Mouse (Mus musculus) limb, embryonic 14.5 days (tissue): Measurements from ENCODE around the gene Prss12. TPM values are rescaled to one million over a fixed set of nuclear protein-coding genes. Genes with fewer than 3 reads are reported as not detected.
"Not testable (repeated sequence)": the region's sequence is repeated elsewhere in the genome, so short reads cannot be mapped to it uniquely, and the experiment has no call there.

Source experiments
- ATAC-seq: fragments of 200-750 bp; cut with Nextera tagmentation; 2 replicates; pipeline ENCODE4 v1.8.0; 2017; ENCODE audit warnings: low read depth, moderate number of reproducible peaks, moderate TSS enrichment; ENCODE audit not compliant: low FRiP score
- DNase-seq: peaks from one replicate; pipeline ENCODE4 v3.0.0-alpha.2; 2015; ENCODE audit warnings: low spot score
- H3K27ac ChIP-seq: fragments of 300-500 bp; sonication (generic); replicated peaks from 2 replicates; pipeline ENCODE4 v1.5.1; 2014; ENCODE audit warnings: low read depth, mild to moderate bottlenecking, low read length, moderate library complexity, mixed read lengths
- H3K27me3 ChIP-seq: fragments of 300-500 bp; sonication (generic); 2 replicates; pipeline ENCODE4 v1.6.1; 2014; ENCODE audit warnings: low read length, mixed read lengths; ENCODE audit not compliant: control insufficient read depth, insufficient read depth
- H3K36me3 ChIP-seq: fragments of 300-500 bp; sonication (generic); 2 replicates; pipeline ENCODE4 v1.6.1; 2014; ENCODE audit warnings: mild to moderate bottlenecking, low read length, moderate library complexity, mixed read lengths; ENCODE audit not compliant: control insufficient read depth, insufficient read depth
- H3K4me1 ChIP-seq: fragments of 300-500 bp; sonication (generic); 2 replicates; pipeline ENCODE4 v1.6.1; 2014; ENCODE audit warnings: antibody characterized with exemption, low read length, mixed read lengths; ENCODE audit not compliant: control insufficient read depth, insufficient read depth
- H3K4me2 ChIP-seq: fragments of 300-500 bp; sonication (generic); replicated peaks from 2 replicates; pipeline ENCODE4 v1.6.1; 2014; ENCODE audit warnings: low read depth, mild to moderate bottlenecking, low read length, moderate library complexity; ENCODE audit not compliant: severe bottlenecking
- H3K4me3 ChIP-seq: fragments of 300-500 bp; sonication (generic); replicated peaks from 2 replicates; pipeline ENCODE4 v1.5.1; 2014; ENCODE audit warnings: low read length
- H3K9ac ChIP-seq: fragments of 300-500 bp; sonication (generic); 2 replicates; pipeline ENCODE4 v1.6.1; 2014; ENCODE audit warnings: mild to moderate bottlenecking, low read depth, low read length, moderate library complexity; ENCODE audit not compliant: severe bottlenecking
- H3K9me3 ChIP-seq: fragments of 300-500 bp; sonication (generic); 2 replicates; pipeline ENCODE4 v1.6.1; 2016; ENCODE audit warnings: low read length; ENCODE audit not compliant: control insufficient read depth
- POLR2A ChIP-seq: fragments of 200-500 bp; IDR thresholded peaks from 2 replicates; pipeline ENCODE4 v1.8.0; 2012; ENCODE audit warnings: inconsistent platforms, mild to moderate bottlenecking, moderate library complexity, borderline replicate concordance; ENCODE audit not compliant: insufficient read depth, insufficient read length; ENCODE audit errors: extremely low read depth
- WGBS: fragments of 180-500 bp; shearing (Covaris S2); extraction: QIAGEN DNeasy Blood & Tissue Kit; methylation state at CpG from one replicate; pipeline ENCODE4 v1.1.7; 2014; 5-methylcytosine and 5-hydroxymethylcytosine counted together
- polyA plus RNA-seq, 2 experiments: library from polyadenylated mRNA; depleted of rRNA in 1 of 2; stranded (reverse) in 1 of 2; unstranded in 1 of 2; fragments of >200 nt; fragmentation: Nextera tagmentation in 1 of 2; extraction: Ambion mirVana in 1 of 2; gene quantifications; 2 replicates each; pipeline versions ENCODE4 v1.2.1 to v1.2.3; 2012 to 2014

Prss12 gene
- polyA plus RNA-seq, 2 experiments, result 17.6 to 20.1 TPM

DNA sequence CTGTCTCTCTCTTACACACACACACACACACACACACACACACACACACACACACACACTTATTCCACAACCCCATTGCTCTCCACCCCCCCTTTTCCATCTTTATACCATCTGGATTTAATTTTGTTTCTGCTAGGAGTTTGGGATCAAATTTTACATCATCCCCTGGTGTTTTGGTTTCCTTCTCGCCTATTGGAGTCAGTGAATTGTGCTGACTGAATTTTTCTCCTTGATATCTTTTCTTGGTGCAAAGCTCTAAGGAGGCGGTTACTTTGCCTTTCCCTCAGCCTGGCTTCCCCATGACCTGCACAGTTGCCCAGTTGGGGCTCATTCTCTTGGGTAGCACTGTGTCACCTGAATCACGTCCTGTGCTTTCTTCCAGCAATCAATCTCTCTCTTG lies 30.1 kb downstream of the Prss12 start:
- H3K9me3 ChIP-seq, result no peaks in the 10 kb centered on the region
- TF ChIP-seq POLR2A, result no peak
- H3K4me2 ChIP-seq, result no peak overlapping the region
- H3K36me3 ChIP-seq, result no peaks in the 10 kb centered on the region
- no peak overlapping the region for H3K9ac ChIP-seq
- ATAC-seq, result peak; percentile 75
- DNase-seq, result peak; percentile 64
- H3K27me3 ChIP-seq, result no peaks in the 10 kb centered on the region
- no peaks in the 10 kb centered on the region; the same call in 1 of the 2 replicates for H3K4me1 ChIP-seq
- 11% methylated on average over 3 of the region's 3 CpGs for WGBS
- no peak overlapping the region for H3K27ac ChIP-seq
- no peak overlapping the region for H3K4me3 ChIP-seq

- WGBS, result 71% methylated on average over 6 of the region's 6 CpGs
These were observed 34.6 kb downstream of the Prss12 start for GRCm38 (mm10) chr3:123481266-123481665.

GRCm38 (mm10) chr3:123491814-123492213 lies 45.1 kb downstream of the Prss12 start:
- ATAC-seq (no peak), DNase-seq (no peak)
- H3K9ac ChIP-seq, result no peak overlapping the region
- no peak overlapping the region for H3K27ac ChIP-seq
- no peaks in the 10 kb centered on the region for H3K4me1 ChIP-seq
- no peaks in the 10 kb centered on the region for H3K36me3 ChIP-seq
- WGBS, result 93% methylated on average over 1 of the region's 1 CpGs
- no peaks in the 10 kb centered on the region for H3K9me3 ChIP-seq
- H3K4me2 ChIP-seq, result no peak overlapping the region
- no peaks in the 10 kb centered on the region for H3K27me3 ChIP-seq
- no peak for TF ChIP-seq POLR2A
- no peak overlapping the region for H3K4me3 ChIP-seq

More at GRCm38 (mm10) chr3:123481266-123481665, 34.6 kb downstream of the Prss12 start:
- Histone ChIP-seq H3K27me3 (no peaks in the 10 kb centered on the region), H3K9me3 (no peaks in the 10 kb centered on the region), H3K4me3 (no peak overlapping the region), H3K36me3 (no peaks in the 10 kb centered on the region), H3K4me1 (no peaks in the 10 kb centered on the region; the same call in 1 of the 2 replicates), H3K4me2 (no peak overlapping the region), H3K27ac (no peak overlapping the region), H3K9ac (no peak overlapping the region)
- DNase-seq (no peak), ATAC-seq (no peak)
- TF ChIP-seq POLR2A, result no peak

- Histone ChIP-seq H3K27ac (no peak overlapping the region), H3K36me3 (no peaks in the 10 kb centered on the region), H3K9me3 (no peaks in the 10 kb centered on the region), H3K4me1 (no peaks in the 10 kb centered on the region), H3K9ac (no peak overlapping the region), H3K27me3 (no peaks in the 10 kb centered on the region), H3K4me3 (no peak overlapping the region), H3K4me2 (no peak overlapping the region)
- 85% methylated on average over 3 of the region's 3 CpGs for WGBS
- ATAC-seq (no peak), DNase-seq (no peak)
- no peak for TF ChIP-seq POLR2A
These were observed 46.5 kb downstream of the Prss12 start for GRCm38 (mm10) chr3:123493163-123493562.

DNA sequence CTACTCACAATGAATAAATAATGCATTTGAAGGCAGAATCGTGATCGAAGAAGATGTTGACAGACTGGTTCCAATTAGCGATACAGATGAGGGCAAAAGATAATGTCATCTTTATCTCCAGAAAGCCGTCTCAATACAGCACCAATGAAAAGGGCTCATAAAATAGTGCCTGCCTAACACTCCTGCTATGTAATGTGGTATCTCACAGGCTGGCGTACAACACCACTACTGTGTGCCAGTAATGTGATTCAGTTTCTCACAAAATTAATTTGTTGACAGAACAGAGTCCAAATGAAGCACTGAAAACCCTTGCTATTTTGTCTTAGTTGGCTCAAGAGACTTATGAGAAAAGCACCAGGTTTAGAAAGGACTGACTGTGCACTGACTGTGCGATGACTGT lies 48.4 kb downstream of the Prss12 start:
- H3K36me3 ChIP-seq, result no peaks in the 10 kb centered on the region
- ATAC-seq (no peak), DNase-seq (no peak)
- no peaks in the 10 kb centered on the region for H3K9me3 ChIP-seq
- H3K27me3 ChIP-seq, result no peaks in the 10 kb centered on the region
- TF ChIP-seq POLR2A, result no peak
- H3K27ac ChIP-seq, result no peak overlapping the region
- no peak overlapping the region for H3K4me2 ChIP-seq
- H3K4me1 ChIP-seq, result no peaks in the 10 kb centered on the region
- no peak overlapping the region for H3K9ac ChIP-seq
- H3K4me3 ChIP-seq, result no peak overlapping the region
- 69% methylated on average over 6 of the region's 6 CpGs for WGBS

DNA sequence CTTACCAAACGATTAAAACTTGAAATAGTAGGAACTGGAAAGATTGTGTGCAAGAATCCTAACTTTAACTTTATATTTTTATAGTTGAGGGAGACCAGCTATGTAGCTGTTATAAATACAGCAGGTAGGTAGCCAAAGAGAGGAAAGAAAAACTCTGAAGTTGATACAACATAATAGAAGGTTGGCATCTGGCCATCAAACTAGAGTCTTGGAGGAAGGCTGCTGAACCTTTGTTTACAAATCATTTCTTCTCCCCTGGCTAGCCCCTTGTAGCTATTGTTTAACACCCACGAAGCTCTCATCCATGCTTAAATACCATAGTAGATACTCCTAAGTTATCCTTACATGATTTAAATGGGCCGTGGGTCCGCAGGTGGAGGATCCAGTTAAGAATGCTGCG lies 52.1 kb downstream of the Prss12 start:
- no peak overlapping the region for H3K4me2 ChIP-seq
- DNase-seq (peak; percentile 43), ATAC-seq (no peak)
- H3K4me3 ChIP-seq, result no peak overlapping the region
- H3K27me3 ChIP-seq, result no peaks in the 10 kb centered on the region
- no peak for TF ChIP-seq POLR2A
- WGBS, result 64% methylated on average over 5 of the region's 5 CpGs
- H3K4me1 ChIP-seq, result no peaks in the 10 kb centered on the region
- no peak overlapping the region for H3K9ac ChIP-seq
- no peaks in the 10 kb centered on the region for H3K36me3 ChIP-seq
- H3K9me3 ChIP-seq, result no peaks in the 10 kb centered on the region
- H3K27ac ChIP-seq, result no peak overlapping the region

DNA sequence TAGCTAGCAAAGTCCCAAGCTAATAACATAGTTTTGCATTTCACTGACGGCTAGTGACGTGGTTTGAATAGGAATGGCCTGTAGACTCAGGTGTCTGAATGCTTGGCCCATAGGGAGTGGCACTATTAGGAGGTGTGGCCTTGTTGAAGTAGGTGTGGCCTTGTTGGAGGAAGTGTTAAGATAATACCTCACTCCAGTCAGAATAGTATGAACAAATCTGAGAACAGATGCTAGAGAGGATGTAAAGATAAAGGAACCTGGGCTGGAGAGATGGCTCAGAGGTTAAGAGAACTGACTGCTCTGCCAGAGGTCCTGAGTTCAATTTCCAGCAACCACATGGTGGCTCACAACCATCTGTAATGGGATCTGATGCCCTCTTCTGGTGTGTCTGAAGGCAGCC lies 55.1 kb downstream of the Prss12 start:
- 79% methylated on average over 2 of the region's 2 CpGs for WGBS
- not testable (repeated sequence) for DNase-seq

More for the DNA sequence above, 55.1 kb downstream of the Prss12 start:
- H3K27me3 ChIP-seq, H3K4me3 ChIP-seq, H3K9me3 ChIP-seq, H3K27ac ChIP-seq, H3K36me3 ChIP-seq, H3K9ac ChIP-seq, H3K4me1 ChIP-seq, ATAC-seq, H3K4me2 ChIP-seq: not testable (repeated sequence)
